Mouse (Mus musculus): Measurements from ENCODE around the gene Vars. TPM values are rescaled to one million over a fixed set of nuclear protein-coding genes. Genes with fewer than 3 reads are reported as not detected.

The Vars gene
- polyA plus RNA-seq, 1 experiment: 43.7 TPM

- Histone ChIP-seq H3K4me1 (ENCODE audit: control insufficient read depth, insufficient read depth, low read length) (no peaks in the 10 kb centered on the region), H3K4me3 (ENCODE audit: insufficient read depth, low read length) (no peak within 1 kb of the TSS), H3K27ac (ENCODE audit: insufficient read depth, low read length) (no peak within 1 kb of the TSS)
- TF ChIP-seq POLR2A (IDR thresholded peaks at IDR 0.05; ENCODE audit: extremely low read depth, insufficient read depth, low read length) (no peak), CTCF (IDR thresholded peaks at IDR 0.05; ENCODE audit: extremely low read depth, insufficient read depth, low read length) (no peak)
These were observed 64.5 kb downstream of the Vars start, which contains the start of gene Ly6g6c for GRCm38 (mm10) chr17:35064951-35065947. Ly6g6c (plus strand) TSS chr17:35065388.

Other genes with a start within 250 kb of the Vars start
- not detected in 2 replicates for gene Cyp21a1, start 196.4 kb upstream of the Vars start, polyA plus RNA-seq (2012; rRNA removed)
- gene Stk19, start 164.0 kb upstream of the Vars start, polyA plus RNA-seq (2012; rRNA removed): 80.0 and 80.7 TPM in 2 replicates
- 53.1 and 55.5 TPM in 2 replicates for gene Dxo, start 164.0 kb upstream of the Vars start, polyA plus RNA-seq (2012; rRNA removed)
- 74.0 and 81.2 TPM in 2 replicates for gene Skiv2l, start 150.8 kb upstream of the Vars start, polyA plus RNA-seq (2012; rRNA removed)
- 56.3 and 65.8 TPM in 2 replicates for gene Nelfe, start 150.6 kb upstream of the Vars start, polyA plus RNA-seq (2012; rRNA removed)
- 0.08 and 0.32 TPM in 2 replicates for gene Cfb, start 138.5 kb upstream of the Vars start, polyA plus RNA-seq (2012; rRNA removed)
- gene Zbtb12, start 121.5 kb upstream of the Vars start, polyA plus RNA-seq (2012; rRNA removed): 4.8 and 4.9 TPM in 2 replicates
- 0.04 and 0.13 TPM in 2 replicates for gene Gm20547, start 118.9 kb upstream of the Vars start, polyA plus RNA-seq (2012; rRNA removed)
- 3.2 and 3.4 TPM in 2 replicates for gene C2, start 102.7 kb upstream of the Vars start, polyA plus RNA-seq (2012; rRNA removed)
- gene Ehmt2, start 102.5 kb upstream of the Vars start, polyA plus RNA-seq (2012; rRNA removed): 247 and 264 TPM in 2 replicates
- 0.46 and 0.49 TPM in 2 replicates for gene Slc44a4, start 86.5 kb upstream of the Vars start, polyA plus RNA-seq (2012; rRNA removed)
- 49.4 and 50.5 TPM in 2 replicates for gene Neu1, start 69.7 kb upstream of the Vars start, polyA plus RNA-seq (2012; rRNA removed)
- 8.4 and 11.6 TPM in 2 replicates for gene Hspa1b, start 41.7 kb upstream of the Vars start, polyA plus RNA-seq (2012; rRNA removed)
- gene Gm20481, start 31.1 kb upstream of the Vars start, polyA plus RNA-seq (2012; rRNA removed): not detected in 2 replicates
- 12.0 and 14.0 TPM in 2 replicates for gene Hspa1a, start 28.8 kb upstream of the Vars start, polyA plus RNA-seq (2012; rRNA removed)
- 0.50 and 0.59 TPM in 2 replicates for gene Hspa1l, start 28.3 kb upstream of the Vars start, polyA plus RNA-seq (2012; rRNA removed)
- 36.9 and 37.2 TPM in 2 replicates for gene Lsm2, start 19.1 kb upstream of the Vars start, polyA plus RNA-seq (2012; rRNA removed)
- 0.29 and 0.36 TPM in 2 replicates for gene Vwa7, start 15.6 kb downstream of the Vars start, polyA plus RNA-seq (2012; rRNA removed)
- 0.94 and 0.96 TPM in 2 replicates for gene Sapcd1, start 27.0 kb downstream of the Vars start, polyA plus RNA-seq (2012; rRNA removed)
- 0.58 and 0.72 TPM in 2 replicates for gene Msh5, start 45.8 kb downstream of the Vars start, polyA plus RNA-seq (2012; rRNA removed)
- gene Clic1, start 49.0 kb downstream of the Vars start, polyA plus RNA-seq (2012; rRNA removed): 18.4 and 18.7 TPM in 2 replicates
- gene Ddah2, start 58.0 kb downstream of the Vars start, polyA plus RNA-seq (2012; rRNA removed): 25.1 and 26.8 TPM in 2 replicates
- not detected in 2 replicates for gene Ly6g6c, start 64.4 kb downstream of the Vars start, polyA plus RNA-seq (2012; rRNA removed)
- not detected in 2 replicates for gene Mpig6b, start 65.2 kb downstream of the Vars start, polyA plus RNA-seq (2012; rRNA removed)
- gene Ly6g6e, start 75.9 kb downstream of the Vars start, polyA plus RNA-seq (2012; rRNA removed): 4.8 and 5.5 TPM in 2 replicates
- 1.8 and 3.6 TPM in 2 replicates for gene Ly6g6d, start 77.1 kb downstream of the Vars start, polyA plus RNA-seq (2012; rRNA removed)
- gene Ly6g6f, start 84.6 kb downstream of the Vars start, polyA plus RNA-seq (2012; rRNA removed): 0.44 and 1.1 TPM in 2 replicates
- 147 and 159 TPM in 2 replicates for gene Abhd16a, start 88.3 kb downstream of the Vars start, polyA plus RNA-seq (2012; rRNA removed)
- gene Ly6g5c, start 107.3 kb downstream of the Vars start, polyA plus RNA-seq (2012; rRNA removed): not detected in 2 replicates
- gene Ly6g5b, start 114.4 kb downstream of the Vars start, polyA plus RNA-seq (2012; rRNA removed): 0.91 and 1.3 TPM in 2 replicates
- gene Gpank1, start 120.5 kb downstream of the Vars start, polyA plus RNA-seq (2012; rRNA removed): 20.4 and 21.0 TPM in 2 replicates
- gene Csnk2b, start 121.1 kb downstream of the Vars start, polyA plus RNA-seq (2012; rRNA removed): 191 and 200 TPM in 2 replicates
- gene D17H6S53E, start 125.4 kb downstream of the Vars start, polyA plus RNA-seq (2012; rRNA removed): 9.6 and 10.3 TPM in 2 replicates
- gene Apom, start 131.1 kb downstream of the Vars start, polyA plus RNA-seq (2012; rRNA removed): 0.13 TPM in 2 replicates
- gene Bag6, start 134.2 kb downstream of the Vars start, polyA plus RNA-seq (2012; rRNA removed): 194 and 212 TPM in 2 replicates
- gene Prrc2a, start 163.9 kb downstream of the Vars start, polyA plus RNA-seq (2012; rRNA removed): 269 and 273 TPM in 2 replicates
- 13.0 and 13.2 TPM in 2 replicates for gene Aif1, start 175.1 kb downstream of the Vars start, polyA plus RNA-seq (2012; rRNA removed)
- 18.9 and 20.2 TPM in 2 replicates for gene Lst1, start 187.5 kb downstream of the Vars start, polyA plus RNA-seq (2012; rRNA removed)
- gene Ltb, start 193.5 kb downstream of the Vars start, polyA plus RNA-seq (2012; rRNA removed): 0.71 and 1.5 TPM in 2 replicates
- 0.06 and 0.11 TPM in 2 replicates for gene Tnf, start 201.0 kb downstream of the Vars start, polyA plus RNA-seq (2012; rRNA removed)
- 0.19 and 0.32 TPM in 2 replicates for gene Lta, start 204.4 kb downstream of the Vars start, polyA plus RNA-seq (2012; rRNA removed)
- gene Gm16181, start 219.8 kb downstream of the Vars start, polyA plus RNA-seq (2012; rRNA removed): not detected in 2 replicates
- 765 and 777 TPM in 2 replicates for gene Atp6v1g2, start 232.7 kb downstream of the Vars start, polyA plus RNA-seq (2012; rRNA removed)
- 12.2 and 13.8 TPM in 2 replicates for gene Nfkbil1, start 234.8 kb downstream of the Vars start, polyA plus RNA-seq (2012; rRNA removed)
- 382 and 400 TPM in 2 replicates for gene Ddx39b, start 240.8 kb downstream of the Vars start, polyA plus RNA-seq (2012; rRNA removed)

Measured in cortical plate, adult 2 months (tissue).